Mouse (Mus musculus): Measurements from ENCODE around the gene Hipk3. TPM values are rescaled to one million over a fixed set of nuclear protein-coding genes. Genes with fewer than 3 reads are reported as not detected.

The Hipk3 gene
- total RNA-seq, 2 experiments from 2014 or later, result 103 to 108 TPM

DNA sequence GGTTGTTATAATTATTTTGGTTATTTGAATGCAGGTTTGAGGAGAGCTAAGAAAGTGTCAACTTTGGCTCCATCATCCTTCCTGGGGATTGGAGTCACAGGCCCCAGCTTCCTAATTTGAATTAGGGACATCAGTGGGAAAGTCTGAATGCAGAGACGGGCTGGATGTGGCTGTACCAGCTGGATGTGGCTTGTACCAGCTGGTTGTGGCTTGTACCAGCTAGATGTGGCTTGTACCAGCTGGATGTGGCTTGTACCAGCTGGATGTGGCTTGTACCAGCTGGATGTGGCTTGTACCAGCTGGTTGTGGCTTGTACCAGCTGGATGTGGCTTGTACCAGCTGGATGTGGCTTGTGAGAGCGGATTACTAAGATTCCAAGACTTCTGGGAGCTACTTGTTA, 74.8 kb downstream of the Hipk3 start:
- DNase-seq (ENCODE audit: low spot score in 2 of 2), result no peak

DNA sequence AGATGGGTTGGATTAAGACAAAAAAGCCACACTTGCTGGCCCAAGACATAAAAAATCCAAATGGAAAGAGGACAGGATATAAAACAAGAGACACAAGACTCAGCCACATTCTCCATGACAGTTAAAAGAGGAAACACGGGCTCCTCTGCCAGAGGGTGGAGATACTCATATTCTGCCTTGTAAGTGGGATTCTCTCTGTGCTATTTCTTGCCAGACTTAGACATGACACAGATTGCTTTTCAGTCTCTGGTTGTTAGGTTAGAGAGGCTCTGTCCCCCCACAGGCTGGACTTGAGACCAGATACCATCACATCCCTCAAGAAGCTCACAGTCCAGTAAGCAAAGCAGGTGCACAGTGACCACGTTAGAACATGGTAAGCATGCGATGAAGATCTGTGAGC, 81.2 kb downstream of the Hipk3 start:
- no peak for DNase-seq (ENCODE audit: low spot score in 2 of 2)

DNA sequence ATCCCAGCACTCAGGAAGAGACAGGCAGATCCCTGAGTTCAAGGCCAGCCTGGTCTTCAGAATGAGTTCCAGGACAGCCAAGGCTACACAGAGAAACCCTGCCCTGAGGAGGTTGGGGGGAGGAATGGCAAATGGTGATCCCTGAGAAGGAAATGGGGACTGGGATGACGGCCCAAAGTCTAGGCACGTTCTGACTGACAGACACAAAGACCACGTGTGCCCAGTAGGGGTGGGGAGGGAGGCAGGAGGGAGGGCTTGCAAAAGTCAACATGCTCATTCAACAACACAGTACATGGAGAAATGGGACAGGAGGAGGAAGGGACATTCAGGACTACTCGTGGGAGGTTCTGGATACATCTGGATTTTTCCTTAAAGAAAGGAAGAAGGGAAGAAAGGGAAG, 81.8 kb downstream of the Hipk3 start:
- no peak for DNase-seq (ENCODE audit: low spot score in 2 of 2)

DNA sequence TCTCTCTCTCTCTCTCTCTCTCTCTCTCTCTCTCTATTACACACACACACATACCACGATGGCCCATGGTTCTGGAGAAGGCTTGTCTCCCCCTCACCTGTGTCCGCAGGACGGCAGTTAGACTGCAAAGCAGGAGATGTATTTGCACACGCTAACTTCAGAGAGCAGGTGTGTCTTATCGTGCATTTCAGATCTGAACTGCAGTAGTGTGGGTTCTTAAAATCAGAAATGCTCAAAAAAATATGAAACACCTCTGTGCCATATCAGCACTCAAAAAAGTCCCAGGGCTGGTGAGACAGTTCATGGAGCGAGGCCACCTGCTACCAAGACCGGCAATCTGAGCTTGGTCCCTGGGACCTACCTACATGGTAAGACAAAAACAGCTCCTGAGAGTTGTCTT, 82.4 kb downstream of the Hipk3 start:
- DNase-seq (ENCODE audit: low spot score in 2 of 2), result no peak

DNA sequence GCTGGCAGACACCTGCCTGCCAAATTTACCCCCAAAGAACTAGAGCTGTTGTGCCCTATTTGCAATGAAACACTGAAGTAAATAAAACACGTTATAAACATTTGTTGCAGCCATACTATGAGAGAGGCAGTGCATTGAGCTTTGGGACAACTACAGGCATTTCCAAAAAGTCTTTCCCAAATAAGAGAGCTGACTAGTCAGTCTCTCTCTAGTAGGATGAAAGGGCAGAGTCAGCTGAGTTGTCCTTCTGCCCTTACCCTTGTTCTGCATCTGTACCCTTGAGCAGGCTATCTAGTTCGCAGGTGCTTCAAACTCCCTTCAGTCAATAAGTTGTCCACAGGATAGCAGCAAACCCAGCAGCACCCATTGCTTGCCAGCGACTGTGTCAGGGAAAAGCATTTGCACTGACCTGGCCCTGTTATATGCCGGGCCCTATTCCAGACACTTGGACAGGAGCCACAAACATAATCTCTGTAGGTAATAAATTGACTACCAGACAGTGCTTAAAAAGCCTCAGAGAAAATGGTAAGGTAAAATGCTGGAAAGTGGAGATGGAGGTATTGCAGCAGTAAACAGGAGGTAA, 83.2 kb downstream of the Hipk3 start, which contains the start of gene D430041D05Rik:
Gene D430041D05Rik (minus strand): TSS at position 51 of the 583 bp plus-strand sequence.
- DNase-seq (ENCODE audit: low spot score in 2 of 2), result no peak

DNA sequence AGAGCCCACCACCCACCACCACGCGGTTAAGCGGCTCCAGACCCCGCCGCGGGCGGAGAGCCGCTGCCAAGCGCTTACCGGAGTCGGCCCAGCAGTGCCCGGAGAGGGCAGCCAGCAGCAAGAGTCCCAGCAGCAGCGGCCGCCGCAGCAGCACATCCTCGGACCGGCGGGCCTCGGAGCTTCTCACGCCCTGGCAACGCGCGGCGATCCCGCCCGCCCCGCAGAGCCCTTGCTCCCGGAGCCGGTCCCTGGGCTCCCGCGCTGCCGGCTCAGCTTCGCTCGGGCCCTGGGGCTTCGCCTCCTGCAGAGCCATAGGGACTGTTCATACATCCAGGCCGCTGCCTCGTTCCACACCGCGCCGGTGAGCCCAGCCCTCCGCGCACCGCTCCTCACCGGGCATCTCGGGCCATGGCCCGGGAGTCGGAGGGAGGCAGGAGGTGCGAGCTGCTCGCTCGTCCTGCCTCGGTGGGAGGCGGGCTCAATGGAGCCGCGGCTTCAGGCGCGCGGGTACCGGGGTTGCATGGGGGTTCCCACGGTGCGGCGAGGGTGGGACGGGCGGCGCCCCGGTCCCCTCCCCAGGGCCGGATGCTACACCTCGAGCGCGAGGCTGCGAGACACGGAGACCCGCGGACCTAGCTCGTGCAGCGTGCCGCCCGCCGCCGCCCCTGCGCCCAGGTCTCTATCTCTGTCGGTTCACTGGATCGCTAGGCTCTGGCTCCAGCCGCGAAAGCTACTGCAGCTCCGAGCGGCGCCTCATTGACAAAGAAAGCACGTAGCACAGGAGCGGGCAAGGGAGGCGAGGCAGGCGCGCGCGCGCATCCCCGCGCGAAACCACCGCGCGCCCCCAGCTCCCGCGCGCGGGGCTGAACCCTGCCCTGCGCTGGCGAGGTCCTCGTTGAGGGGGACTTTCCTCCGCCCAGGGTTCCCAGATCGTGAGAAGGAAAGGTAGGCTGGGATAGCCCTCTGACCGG, 84.1 kb downstream of the Hipk3 start:
- peak; percentile 60 to 67 for DNase-seq (ENCODE audit: low spot score in 2 of 2)

DNA sequence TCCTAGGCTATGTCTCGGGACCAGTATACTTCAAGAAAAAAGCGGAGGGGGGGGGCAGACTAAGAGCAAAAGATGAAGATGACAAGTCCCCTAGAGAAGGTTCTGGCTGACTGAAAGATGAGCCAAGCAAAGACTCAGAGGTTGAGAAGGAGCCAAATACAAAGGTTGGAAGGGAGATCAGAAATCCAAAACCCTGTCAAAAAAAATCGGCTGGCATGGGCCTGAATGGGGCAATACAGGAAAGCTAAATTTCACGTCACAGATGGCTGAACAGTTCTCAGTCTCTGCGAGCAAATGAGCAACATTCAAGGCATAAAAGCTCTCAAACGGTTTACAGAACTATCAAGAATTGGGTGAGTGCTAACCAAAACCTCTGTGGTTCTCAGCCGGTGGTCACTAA, 85.9 kb downstream of the Hipk3 start:
- no peak for DNase-seq (ENCODE audit: low spot score in 2 of 2)

DNA sequence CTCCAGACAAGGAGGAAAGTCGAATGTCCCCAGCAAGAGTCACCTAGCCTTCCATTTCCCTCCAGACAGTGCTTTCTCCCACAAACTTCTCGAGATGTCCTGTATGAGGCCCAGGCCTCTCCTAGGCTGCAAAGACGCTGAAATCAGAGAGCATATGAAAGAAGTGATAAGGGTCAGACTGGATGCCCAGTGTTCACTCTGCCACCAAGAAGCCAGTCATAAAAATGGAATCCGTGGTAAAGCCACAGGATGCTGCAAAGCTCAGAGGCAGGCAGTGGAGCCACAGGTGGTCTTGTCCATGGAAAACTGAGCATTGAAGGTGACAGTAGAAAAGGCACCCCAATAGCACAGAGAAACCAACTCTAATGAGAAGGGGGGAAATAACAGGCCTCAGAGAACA, 86.3 kb downstream of the Hipk3 start:
- DNase-seq (ENCODE audit: low spot score in 2 of 2), result no peak

DNA sequence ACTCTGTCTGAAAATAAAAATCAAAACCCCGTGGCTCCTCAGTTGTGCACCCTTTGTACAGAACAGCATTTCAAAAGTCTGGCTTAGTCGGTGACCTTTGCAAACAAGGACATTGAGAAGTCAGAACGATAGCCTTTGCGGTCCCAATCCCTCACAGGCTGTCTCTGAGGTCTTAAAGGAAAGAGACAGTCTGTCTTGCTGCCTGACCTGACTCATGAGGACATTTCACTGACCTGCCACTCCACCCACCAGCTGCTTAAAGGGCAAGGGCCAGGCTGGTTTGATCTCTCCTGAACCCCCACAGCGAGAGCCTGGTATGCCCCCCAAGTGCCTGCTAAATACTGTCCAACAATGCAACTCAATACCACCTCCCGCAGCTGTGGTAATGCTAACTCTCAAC, 90.2 kb downstream of the Hipk3 start:
- no peak for DNase-seq (ENCODE audit: low spot score in 2 of 2)

DNA sequence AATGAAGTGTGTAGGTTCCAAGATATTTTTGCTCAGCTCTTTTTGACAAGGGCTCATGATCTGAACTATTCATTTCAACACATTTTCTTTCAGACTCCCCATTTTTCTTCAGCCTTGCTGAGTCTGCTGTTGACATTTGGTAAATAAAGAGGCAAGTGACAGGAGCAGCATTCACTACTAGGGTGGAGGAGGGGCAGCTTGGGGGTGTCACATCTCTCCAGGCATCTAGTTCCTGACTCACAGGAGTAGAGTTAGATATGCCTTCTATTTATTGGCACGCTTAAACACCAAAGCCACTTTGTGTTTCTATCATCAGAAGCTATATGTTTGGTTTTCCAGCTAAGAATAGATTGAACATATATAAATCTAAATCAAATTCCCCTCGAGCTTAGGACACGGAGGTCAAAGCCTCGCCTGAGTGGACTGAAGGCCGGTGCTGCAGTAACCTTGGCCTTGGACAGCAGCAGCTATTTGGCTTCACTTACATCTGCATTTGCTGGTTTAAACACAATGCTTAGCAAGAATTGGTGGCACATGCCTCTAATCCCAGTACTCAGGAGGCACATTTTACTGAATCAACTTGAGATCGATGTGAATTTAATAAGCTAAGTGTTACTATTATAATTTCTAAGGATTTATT, 95.5 kb downstream of the Hipk3 start:
- no peak for DNase-seq (ENCODE audit: low spot score in 2 of 2)

DNA sequence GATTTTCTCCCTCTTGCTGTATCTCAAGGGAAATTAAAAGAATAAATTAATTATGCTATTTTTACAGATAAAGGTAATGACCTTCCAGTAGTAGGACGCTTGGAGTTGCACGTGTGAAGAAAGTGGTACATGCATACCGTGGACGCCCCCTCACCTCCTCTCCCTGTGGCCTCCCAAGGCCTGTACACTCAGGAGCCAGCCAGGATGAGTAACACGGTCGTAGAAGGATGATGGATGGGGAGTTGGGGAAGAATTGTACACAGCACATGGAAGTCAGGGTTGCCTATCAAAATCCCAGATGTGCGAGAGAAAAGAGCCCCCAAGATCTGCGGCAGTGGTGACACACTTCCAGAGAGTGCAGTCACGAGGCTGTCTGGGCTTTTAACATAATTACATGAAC, 98.3 kb downstream of the Hipk3 start:
- no peak for DNase-seq (ENCODE audit: low spot score in 2 of 2)

DNA sequence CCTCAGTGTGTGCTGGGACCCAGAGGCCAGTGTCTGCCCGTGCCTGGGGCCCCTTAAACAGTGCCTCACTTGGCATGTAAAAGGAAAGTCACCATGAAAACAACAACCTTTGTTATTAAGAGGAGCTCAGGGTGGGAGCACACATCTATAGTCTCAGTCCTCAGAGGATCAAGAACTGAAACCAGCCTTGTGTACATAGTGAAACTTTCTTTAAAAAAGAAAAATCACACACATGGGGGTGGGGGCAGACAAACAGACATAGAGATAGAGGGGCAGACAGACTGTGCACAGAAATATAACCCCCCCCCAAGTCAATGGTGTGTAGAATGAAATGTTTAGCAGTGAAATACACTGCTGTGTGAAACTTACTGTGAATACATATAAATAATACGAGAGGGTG, 99.5 kb downstream of the Hipk3 start:
- DNase-seq (ENCODE audit: low spot score in 2 of 2), result no peak

DNA sequence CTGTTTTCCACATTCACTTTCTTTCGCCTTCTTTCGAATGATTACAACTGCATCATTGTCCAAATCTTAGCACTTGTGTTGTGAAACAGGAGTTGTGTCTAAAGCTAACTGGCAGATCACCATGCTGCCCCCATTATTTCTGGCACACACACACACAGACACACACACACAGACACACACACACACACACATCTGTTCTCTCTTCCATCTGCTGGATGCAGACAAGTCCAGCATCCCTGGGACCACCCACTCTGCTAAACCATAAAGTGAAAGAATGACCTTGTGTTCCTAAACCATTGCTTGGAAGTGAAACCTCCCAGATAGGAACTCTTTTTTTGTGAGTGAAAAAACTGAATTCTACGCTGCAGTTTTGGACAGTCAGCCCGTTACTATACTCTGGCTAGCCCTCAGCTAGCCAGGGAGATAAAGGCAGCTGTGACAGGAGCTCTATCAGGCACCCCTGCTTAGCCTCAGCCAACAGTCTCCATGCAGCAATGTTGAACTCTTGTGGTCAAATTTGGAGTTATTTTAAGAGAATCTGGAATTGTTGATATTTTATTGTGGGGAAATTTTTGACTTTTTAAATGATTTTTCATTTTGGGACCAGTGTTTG, 101.4 kb downstream of the Hipk3 start:
- no peak for DNase-seq (ENCODE audit: low spot score in 2 of 2)

DNA sequence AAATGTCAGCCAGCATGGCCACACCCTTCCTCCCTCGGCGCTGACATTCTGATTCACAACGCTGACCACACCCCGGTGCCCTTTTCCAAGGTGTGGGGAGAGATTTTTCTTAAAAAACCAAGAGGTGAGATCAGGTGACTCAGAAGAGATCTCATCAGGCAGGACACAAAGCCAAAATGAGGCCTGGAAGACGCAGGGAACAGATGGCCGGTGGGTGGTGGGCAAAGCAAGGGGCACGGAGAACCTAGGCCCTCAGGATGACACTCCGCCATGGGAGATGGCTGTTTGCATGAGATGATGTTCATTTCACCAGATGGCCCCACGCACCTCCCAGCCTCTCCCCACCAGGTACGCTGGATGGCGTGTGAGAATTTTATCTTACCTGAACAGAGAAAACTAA, 105.0 kb downstream of the Hipk3 start:
- DNase-seq (ENCODE audit: low spot score in 2 of 2), result no peak

DNA sequence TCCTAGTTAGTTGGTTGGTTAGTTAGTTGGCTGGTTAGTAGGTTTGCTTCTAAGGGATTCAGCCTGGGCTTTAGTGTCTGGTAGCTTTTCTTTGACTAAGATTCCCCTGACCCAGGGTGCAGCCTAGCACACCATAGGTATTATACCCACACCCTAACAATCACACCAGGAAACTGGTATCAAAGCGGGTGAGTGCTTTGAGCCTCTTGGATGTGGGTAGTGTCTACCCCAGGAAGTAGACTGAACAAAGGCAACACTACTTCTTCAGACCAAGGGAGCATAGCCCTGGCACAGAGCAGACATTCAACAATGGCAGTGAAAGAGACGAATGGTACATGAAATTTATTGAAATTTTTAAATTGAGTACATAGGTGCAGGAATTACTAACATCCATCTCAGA, 108.3 kb downstream of the Hipk3 start:
- DNase-seq (ENCODE audit: low spot score in 2 of 2), result no peak

DNA sequence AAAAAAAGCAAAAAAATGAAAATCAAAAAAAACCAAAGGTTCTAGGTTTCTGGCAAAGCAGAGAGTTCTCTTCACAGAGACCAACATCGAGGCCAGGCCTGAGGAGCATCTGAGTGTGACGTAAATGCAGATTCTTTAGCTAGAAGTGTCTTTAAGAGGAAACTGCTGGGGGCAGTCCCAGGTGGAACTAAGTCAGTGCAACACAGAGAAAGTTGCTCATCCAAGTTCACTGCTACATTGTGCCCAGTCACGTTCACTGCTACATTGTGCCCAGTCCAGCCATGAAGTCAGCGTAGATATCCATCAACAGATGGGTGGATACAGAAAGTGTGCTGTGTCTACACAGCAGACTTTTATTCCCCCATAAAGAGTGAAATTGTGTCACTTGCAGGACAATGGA, 110.7 kb downstream of the Hipk3 start:
- no peak for DNase-seq (ENCODE audit: low spot score in 2 of 2)

DNA sequence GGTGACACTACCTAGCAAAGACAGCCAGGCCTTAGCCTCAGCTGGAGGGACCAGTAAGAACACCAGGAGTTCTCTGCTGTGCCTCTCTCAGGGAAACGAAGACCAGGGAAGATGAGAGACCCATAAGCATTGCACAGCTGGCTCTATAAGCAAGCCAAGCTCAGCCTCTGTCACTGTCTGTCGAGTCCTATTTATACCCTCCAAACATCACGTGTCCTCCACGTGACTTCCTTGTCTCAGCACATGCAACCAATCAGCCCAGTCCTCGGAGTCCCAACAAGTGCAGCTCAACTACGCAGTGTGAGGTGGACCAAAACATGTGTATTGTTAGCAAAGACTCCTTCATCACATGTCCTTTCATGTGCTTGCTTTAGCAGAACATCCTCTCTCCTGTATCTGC, 111.4 kb downstream of the Hipk3 start:
- DNase-seq (ENCODE audit: low spot score in 2 of 2), result peak in 1 of 2 experiments; percentile 16

DNA sequence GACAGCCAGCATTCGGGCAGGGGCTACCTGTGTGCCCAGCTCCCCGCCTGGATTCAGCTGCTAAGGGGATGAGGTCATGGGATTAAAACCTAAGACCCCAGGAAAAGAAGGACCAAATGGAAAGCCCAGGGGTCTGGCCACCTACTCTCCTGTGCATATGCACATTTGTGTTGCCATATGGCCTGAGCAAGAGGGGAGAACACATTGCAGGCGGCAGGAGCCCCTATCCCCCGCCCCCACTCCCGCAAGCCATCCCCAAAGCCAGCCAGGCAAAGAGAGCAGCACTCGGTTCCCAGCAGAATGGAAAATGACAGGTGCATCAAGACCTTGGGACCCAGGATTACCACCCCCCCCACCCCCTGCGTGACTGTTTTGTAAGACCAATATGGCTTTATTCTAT, 114.9 kb downstream of the Hipk3 start:
- no peak for DNase-seq (ENCODE audit: low spot score in 2 of 2)

DNA sequence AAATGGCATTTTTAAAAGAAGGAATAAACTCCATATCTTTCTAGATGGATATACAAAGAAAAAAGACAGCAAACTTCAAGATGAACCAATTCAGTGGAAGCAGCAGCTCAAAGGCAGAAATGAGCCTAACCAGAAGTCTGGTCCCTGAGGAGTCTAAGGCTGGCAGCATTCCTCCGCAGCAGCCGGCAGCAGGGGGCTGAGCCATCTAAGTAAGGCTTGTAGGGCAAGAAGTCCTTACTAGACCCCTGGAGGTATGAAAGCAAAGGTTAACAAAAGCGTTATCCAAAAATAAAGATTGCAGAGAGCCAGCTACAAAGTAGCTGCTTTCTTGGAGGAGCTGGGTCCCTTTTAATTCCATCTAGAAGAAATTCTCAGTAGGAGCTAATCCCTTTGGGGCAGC, 115.5 kb downstream of the Hipk3 start:
- DNase-seq (ENCODE audit: low spot score in 2 of 2), result no peak

DNA sequence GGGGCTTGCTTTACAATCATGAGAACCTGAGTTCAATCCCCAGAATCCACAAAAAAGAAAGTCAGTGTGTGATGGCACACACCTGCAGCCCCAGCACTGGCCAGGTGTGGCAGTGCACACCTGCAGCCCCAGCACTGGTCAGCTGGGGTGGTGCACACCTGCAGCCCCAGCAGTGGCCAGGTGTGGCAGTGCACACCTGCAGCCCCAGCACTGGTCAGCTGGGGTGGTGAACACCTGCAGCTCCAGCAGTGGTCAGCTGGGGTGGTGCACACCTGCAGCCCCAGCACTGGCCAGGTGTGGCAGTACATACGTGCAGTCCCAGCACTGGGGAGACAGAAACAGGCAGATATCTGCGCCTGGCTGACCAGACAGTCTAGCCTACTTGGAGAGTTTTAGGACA, 116.3 kb downstream of the Hipk3 start:
- DNase-seq (ENCODE audit: low spot score in 2 of 2), result no peak
